Comparison of ENCODE assay signal across 8 mouse cellular contexts in genomic region chrX:38485464-38485863, GRCm38 (mm10). TPM values are rescaled to one million over a fixed set of nuclear protein-coding genes. Genes with fewer than 3 reads are reported as not detected.
DNase-seq lines count a peak whose midpoint lies in the region; ATAC-seq lines count a peak whose summit lies in the region.
"Not testable (repeated sequence)": the region's sequence is repeated elsewhere in the genome, so short reads cannot be mapped to it uniquely, and the experiment has no call there.

No protein-coding gene starts in this region.

- not testable (repeated sequence) for H3K27me3 ChIP-seq in embryonic facial prominence, embryonic 10.5 days (replicated peaks; ENCODE audit: low read depth, poor library complexity, severe bottlenecking); heart, embryonic 10.5 days (ENCODE audit: insufficient read depth, poor library complexity, severe bottlenecking); hindbrain, embryonic 12.5 days; kidney, embryonic 14.5 days (ENCODE audit: control insufficient read depth, insufficient read depth, low read length); limb, embryonic 15.5 days; lung, embryonic 15.5 days; midbrain, embryonic 16.5 days (ENCODE audit: control insufficient read depth, insufficient read depth, low read depth, low read length)

- H3K4me3 ChIP-seq in embryonic facial prominence, embryonic 10.5 days = peak overlapping the region; percentile 36; the same call in 1 of the 2 replicates
- 0 out of 2 replicates have a peak overlapping the region, but pooled peaks have one; percentile 12 for H3K4me3 ChIP-seq in heart, embryonic 10.5 days
- H3K4me3 ChIP-seq in hindbrain, embryonic 12.5 days; kidney, embryonic 14.5 days (ENCODE audit: low read length); limb, embryonic 15.5 days; midbrain, embryonic 16.5 days (ENCODE audit: low read depth, low read length): not testable (repeated sequence)
- H3K4me3 ChIP-seq in lung, embryonic 15.5 days = peak overlapping the region; percentile 4; the same call in 1 of the 2 replicates

- not testable (repeated sequence) for H3K27ac ChIP-seq in embryonic facial prominence, embryonic 10.5 days (replicated peaks); heart, embryonic 10.5 days; hindbrain, embryonic 12.5 days; kidney, embryonic 14.5 days (ENCODE audit: low read depth, low read length); limb, embryonic 15.5 days; lung, embryonic 15.5 days; midbrain, embryonic 16.5 days (ENCODE audit: low read length)

- H3K36me3 ChIP-seq in embryonic facial prominence, embryonic 10.5 days (replicated peaks); heart, embryonic 10.5 days; hindbrain, embryonic 12.5 days; kidney, embryonic 14.5 days (ENCODE audit: control insufficient read depth, insufficient read depth, low read length); limb, embryonic 15.5 days; lung, embryonic 15.5 days; midbrain, embryonic 16.5 days (ENCODE audit: control insufficient read depth, insufficient read depth, low read length): not testable (repeated sequence)

- 26% methylated on average over 20 of the region's 20 CpGs for WGBS in embryonic facial prominence, embryonic 10.5 days
- WGBS in heart, embryonic 10.5 days = 30% methylated on average over 20 of the region's 20 CpGs
- WGBS in hindbrain, embryonic 12.5 days = 34% methylated on average over 20 of the region's 20 CpGs
- WGBS in kidney, embryonic 14.5 days = 33% methylated on average over 20 of the region's 20 CpGs
- 32% methylated on average over 20 of the region's 20 CpGs for WGBS in limb, embryonic 15.5 days
- 31% methylated on average over 20 of the region's 20 CpGs for WGBS in lung, embryonic 15.5 days
- 28% methylated on average over 20 of the region's 20 CpGs for WGBS in midbrain, embryonic 16.5 days

- not testable (repeated sequence) for H3K9me3 ChIP-seq in embryonic facial prominence, embryonic 10.5 days; heart, embryonic 10.5 days; hindbrain, embryonic 12.5 days (replicated peaks); kidney, embryonic 14.5 days (ENCODE audit: control insufficient read depth, low read length); limb, embryonic 15.5 days; lung, embryonic 15.5 days; midbrain, embryonic 16.5 days (replicated peaks; ENCODE audit: control insufficient read depth, low read length, poor library complexity, severe bottlenecking)

- DNase-seq in embryonic facial prominence, embryonic 10.5 days (ENCODE audit: low spot score) = peak; percentile 8
- DNase-seq in heart, embryonic 10.5 days (ENCODE audit: low spot score) = not testable (repeated sequence)
- DNase-seq in yolk sac, embryonic 10.5 days (ENCODE audit: low spot score) = peak; percentile 19

- peak overlapping the region; percentile 13; the same call in 1 of the 2 replicates for H3K4me2 ChIP-seq in hindbrain, embryonic 12.5 days (replicated peaks)
- peak overlapping the region; percentile 21; the same call in 1 of the 2 replicates for H3K4me2 ChIP-seq in kidney, embryonic 14.5 days (replicated peaks; ENCODE audit: low read depth, low read length)
- H3K4me2 ChIP-seq in limb, embryonic 15.5 days = peak overlapping the region; percentile 24
- peak overlapping the region; percentile 29; the same call in 1 of the 2 replicates for H3K4me2 ChIP-seq in lung, embryonic 15.5 days
- peak overlapping the region; percentile 6; the same call in 1 of the 2 replicates for H3K4me2 ChIP-seq in midbrain, embryonic 16.5 days (ENCODE audit: low read length)

- not testable (repeated sequence) for H3K4me1 ChIP-seq in embryonic facial prominence, embryonic 10.5 days; heart, embryonic 10.5 days; hindbrain, embryonic 12.5 days; kidney, embryonic 14.5 days (ENCODE audit: control insufficient read depth, insufficient read depth, low read length); limb, embryonic 15.5 days; lung, embryonic 15.5 days; midbrain, embryonic 16.5 days (ENCODE audit: control insufficient read depth, insufficient read depth, low read length)

- not testable (repeated sequence) for ATAC-seq in hindbrain, embryonic 12.5 days (ENCODE audit: low FRiP score); kidney, embryonic 14.5 days (ENCODE audit: low FRiP score, low TSS enrichment); limb, embryonic 15.5 days (ENCODE audit: insufficient number of reproducible peaks, low FRiP score, low TSS enrichment, low read depth); lung, embryonic 15.5 days (ENCODE audit: borderline replicate concordance, extremely low read depth, low FRiP score, low TSS enrichment); midbrain, embryonic 16.5 days

- not testable (repeated sequence) for H3K9ac ChIP-seq in hindbrain, embryonic 12.5 days; kidney, embryonic 14.5 days (ENCODE audit: low read depth, low read length); limb, embryonic 15.5 days; lung, embryonic 15.5 days; midbrain, embryonic 16.5 days (ENCODE audit: low read depth, low read length)

RNA-seq across cellular contexts. Expression of gene Lamp2, which starts 29.2 kb away (rescaled TPM):
- 68.3 and 70.3 TPM in 2 replicates for polyA plus RNA-seq in embryonic facial prominence, embryonic 10.5 days (2016; fragmentation: Nextera tagmentation; extraction: Ambion mirVana)
- 96.9 and 115 TPM in 2 replicates for polyA plus RNA-seq in heart, embryonic 10.5 days (2016; fragmentation: Nextera tagmentation; extraction: Ambion mirVana)
- 82.8 and 88.4 TPM in 2 replicates for polyA plus RNA-seq in hindbrain, embryonic 12.5 days (2016; fragmentation: Nextera tagmentation; extraction: Ambion mirVana)
- 113 and 155 TPM in 2 replicates for polyA plus RNA-seq in kidney, embryonic 14.5 days (2014; fragmentation: Nextera tagmentation; extraction: Ambion mirVana)
- 153 TPM in 2 replicates for polyA plus RNA-seq in limb, embryonic 15.5 days (2015; fragmentation: Nextera tagmentation; extraction: Ambion mirVana)
- polyA plus RNA-seq in lung, embryonic 15.5 days (2015; fragmentation: Nextera tagmentation; extraction: Ambion mirVana) = 127 and 137 TPM in 2 replicates
- polyA plus RNA-seq in midbrain, embryonic 16.5 days (2015; fragmentation: Nextera tagmentation; extraction: Ambion mirVana) = 51.9 and 55.4 TPM in 2 replicates
